Mouse (Mus musculus): ENCODE data around the gene Celf1. TPM values are rescaled to one million over a fixed set of nuclear protein-coding genes. Genes with fewer than 3 reads are reported as not detected.

Celf1 gene
- polyA plus RNA-seq, 1 experiment, result 10.4 TPM

DNA sequence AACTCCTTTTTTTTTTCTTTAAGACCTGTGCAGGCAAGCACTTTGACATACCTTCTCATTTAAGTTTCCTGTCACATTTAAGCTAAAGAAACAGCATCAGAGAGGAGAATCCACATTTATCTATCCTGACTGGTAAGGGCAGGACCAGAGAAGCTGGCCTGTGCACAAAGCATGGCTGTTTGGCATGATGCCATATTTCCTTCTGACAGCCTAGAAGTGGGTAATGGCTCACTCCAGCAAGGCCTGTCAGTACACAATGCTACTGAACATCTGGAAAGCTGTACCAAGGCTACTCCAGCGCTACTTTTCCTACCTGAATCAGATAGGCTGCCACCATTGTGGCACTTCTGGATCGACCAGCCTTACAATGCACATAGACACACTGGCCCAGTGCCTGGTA, 26.5 kb upstream of the Celf1 start:
- Histone ChIP-seq H3K36me3 (replicated peaks; ENCODE audit: low read length) (peaks cover 64% of the 10 kb centered on the region), H3K4me1 (peaks cover 52% of the 10 kb centered on the region), H3K4me3 (replicated peaks) (no peak overlapping the region), H3K27me3 (replicated peaks) (no peaks in the 10 kb centered on the region), H3K9me3 (no peaks in the 10 kb centered on the region)
- no peak for TF ChIP-seq GATA1 (IDR thresholded peaks at IDR 0.05; ENCODE audit: borderline replicate concordance, low read length)

DNA sequence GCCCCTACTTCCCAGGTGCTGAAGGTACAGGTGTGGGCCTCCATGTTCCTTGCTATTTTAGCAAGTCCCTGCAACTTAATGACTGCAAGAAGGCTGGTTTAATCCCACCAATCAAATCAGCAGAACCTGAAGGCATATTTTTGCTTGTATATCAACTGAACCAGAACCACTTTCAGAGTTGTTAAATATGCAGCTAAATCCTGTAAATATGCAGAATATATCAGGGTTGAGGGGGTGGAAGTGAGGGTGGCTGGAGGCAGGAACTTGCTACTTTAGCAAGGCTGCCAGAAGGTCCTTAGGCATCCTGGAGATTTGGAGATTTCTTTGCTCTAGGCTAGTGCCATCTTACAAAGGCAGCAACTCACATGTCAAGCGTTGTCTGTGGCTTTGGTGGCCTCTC, 24.7 kb upstream of the Celf1 start:
- Histone ChIP-seq H3K4me1 (peaks cover 40% of the 10 kb centered on the region), H3K27me3 (replicated peaks) (no peaks in the 10 kb centered on the region), H3K9me3 (no peaks in the 10 kb centered on the region), H3K4me3 (replicated peaks) (no peak overlapping the region), H3K36me3 (replicated peaks; ENCODE audit: low read length) (peaks cover 46% of the 10 kb centered on the region)
- TF ChIP-seq GATA1 (IDR thresholded peaks at IDR 0.05; ENCODE audit: borderline replicate concordance, low read length), result no peak
- TF ChIP-seq FLI1 (IDR thresholded peaks at IDR 0.05; ENCODE audit: low read length), result no peak

DNA sequence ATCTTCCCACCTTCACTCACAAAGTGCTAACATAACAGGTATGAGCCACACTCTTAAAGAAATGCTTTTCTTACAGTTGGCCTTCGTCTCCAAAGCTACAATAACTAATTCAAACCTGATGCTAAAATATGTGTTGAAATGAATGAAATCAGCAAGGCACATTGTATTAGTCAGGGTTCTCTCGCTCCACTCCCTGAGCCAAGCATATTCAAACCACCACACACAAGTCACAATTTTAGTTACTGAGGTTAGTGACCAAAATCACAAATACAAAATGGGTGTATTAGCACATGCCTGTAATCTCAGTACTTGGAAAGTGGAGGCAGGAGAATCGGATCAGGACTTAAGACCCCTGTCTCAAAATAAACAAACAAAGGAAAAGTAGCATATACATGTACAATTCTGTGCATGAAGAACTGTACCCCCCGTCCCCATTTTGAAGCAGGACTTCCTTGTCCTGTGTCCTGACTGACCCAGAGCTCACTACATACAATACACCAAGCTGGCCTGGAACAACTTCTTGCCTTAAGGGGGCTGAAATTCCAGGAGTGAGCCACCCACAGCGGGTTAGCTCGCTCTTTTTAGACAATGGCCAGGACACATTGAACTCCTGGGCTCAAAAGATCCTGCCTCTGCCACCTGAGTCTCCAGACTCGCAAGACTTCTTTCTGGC, 23.5 kb upstream of the Celf1 start:
- Histone ChIP-seq H3K27me3 (replicated peaks) (no peaks in the 10 kb centered on the region), H3K4me1 (peaks cover 39% of the 10 kb centered on the region), H3K4me3 (replicated peaks) (peak overlapping the region; percentile 96), H3K36me3 (replicated peaks; ENCODE audit: low read length) (peaks cover 34% of the 10 kb centered on the region), H3K9me3 (no peaks in the 10 kb centered on the region)
- TF ChIP-seq GATA1 (IDR thresholded peaks at IDR 0.05; ENCODE audit: borderline replicate concordance, low read length) (no peak), FLI1 (IDR thresholded peaks at IDR 0.05; ENCODE audit: low read length) (no peak)

DNA sequence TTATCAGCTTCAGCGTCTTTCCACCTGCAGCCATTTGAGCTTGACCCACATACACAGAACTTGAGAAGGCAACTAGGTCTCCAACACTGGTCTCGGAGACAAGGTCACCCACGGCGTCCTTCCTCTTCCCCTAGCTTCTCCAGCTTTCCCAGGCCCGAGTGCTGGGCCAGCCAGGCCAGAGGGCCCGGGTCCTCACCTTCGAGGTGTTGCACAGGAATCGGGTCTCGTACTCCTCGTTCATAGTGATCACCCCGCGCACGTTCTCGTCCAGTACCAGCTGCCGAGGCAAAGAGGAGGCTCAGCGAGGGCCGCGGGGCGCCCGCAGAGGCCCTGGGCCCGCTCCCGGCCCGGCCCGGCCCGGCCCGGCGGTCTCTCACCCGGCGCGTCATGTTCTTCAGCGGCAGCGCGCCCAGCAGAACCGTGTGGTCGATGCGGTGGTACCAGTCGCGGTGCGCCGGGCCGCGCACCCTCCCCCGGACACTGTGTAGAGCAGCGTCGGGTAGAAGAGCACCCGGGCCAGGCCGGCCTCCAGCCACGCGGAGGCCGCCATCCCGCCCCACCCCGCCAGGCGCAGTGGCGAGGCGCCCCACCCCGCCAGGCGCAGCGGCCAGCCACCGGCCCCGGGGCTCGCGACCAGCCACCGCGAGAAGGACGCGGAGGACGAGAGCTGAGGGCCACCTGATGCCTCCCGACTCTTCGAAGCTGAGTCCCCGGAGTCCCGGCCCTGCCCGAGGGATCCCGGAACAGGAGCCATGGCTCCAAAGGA, 22.8 kb upstream of the Celf1 start:
- TF ChIP-seq GATA1 (IDR thresholded peaks at IDR 0.05; ENCODE audit: borderline replicate concordance, low read length) (no peak), FLI1 (IDR thresholded peaks at IDR 0.05; ENCODE audit: low read length) (no peak)
- Histone ChIP-seq H3K36me3 (replicated peaks; ENCODE audit: low read length) (peaks cover 28% of the 10 kb centered on the region), H3K4me1 (peaks cover 42% of the 10 kb centered on the region), H3K4me3 (replicated peaks) (peak overlapping the region; percentile 96), H3K27me3 (replicated peaks) (peaks cover 2% of the 10 kb centered on the region), H3K9me3 (no peaks in the 10 kb centered on the region)

DNA sequence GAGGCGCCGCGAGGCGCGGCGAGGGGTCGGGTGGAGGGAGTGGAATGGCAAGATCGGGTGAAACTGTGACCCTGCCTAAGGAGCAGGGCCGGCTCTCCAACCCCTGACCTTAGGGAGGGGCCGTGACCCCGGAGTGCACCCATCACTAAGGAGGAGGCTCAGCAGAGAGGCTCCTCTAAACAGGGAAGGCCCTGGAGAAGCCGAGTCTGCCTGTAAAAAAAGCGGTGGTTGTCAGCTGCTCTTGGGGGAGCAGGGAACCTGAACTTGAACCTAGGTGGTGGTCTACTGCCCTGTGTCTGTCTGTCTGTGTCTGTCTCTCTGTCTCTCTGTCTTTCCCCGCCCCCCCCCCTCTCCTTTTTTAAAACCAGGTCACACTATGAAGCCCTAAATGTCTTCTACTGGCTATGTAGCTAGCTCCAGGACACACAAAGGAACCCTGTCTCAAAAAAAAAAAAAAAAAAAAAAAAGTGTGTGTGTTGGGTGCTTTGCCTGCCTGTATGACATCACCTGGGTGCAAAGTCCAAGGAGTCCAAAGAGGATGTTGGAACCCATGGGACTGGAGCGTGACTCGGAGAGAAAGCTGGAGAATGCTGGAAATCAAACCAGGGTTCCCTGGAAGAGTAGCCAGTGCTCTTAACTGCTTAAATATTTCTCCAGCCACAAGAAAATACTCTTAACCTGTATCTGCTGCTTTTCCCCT, 22.0 kb upstream of the Celf1 start:
- Histone ChIP-seq H3K27me3 (replicated peaks) (peaks cover 2% of the 10 kb centered on the region), H3K4me1 (peaks cover 43% of the 10 kb centered on the region), H3K9me3 (no peaks in the 10 kb centered on the region), H3K36me3 (replicated peaks; ENCODE audit: low read length) (peaks cover 21% of the 10 kb centered on the region), H3K4me3 (replicated peaks) (peak overlapping the region; percentile 96)
- TF ChIP-seq FLI1 (IDR thresholded peaks at IDR 0.05; ENCODE audit: low read length) (no peak), GATA1 (IDR thresholded peaks at IDR 0.05; ENCODE audit: borderline replicate concordance, low read length) (no peak)

DNA sequence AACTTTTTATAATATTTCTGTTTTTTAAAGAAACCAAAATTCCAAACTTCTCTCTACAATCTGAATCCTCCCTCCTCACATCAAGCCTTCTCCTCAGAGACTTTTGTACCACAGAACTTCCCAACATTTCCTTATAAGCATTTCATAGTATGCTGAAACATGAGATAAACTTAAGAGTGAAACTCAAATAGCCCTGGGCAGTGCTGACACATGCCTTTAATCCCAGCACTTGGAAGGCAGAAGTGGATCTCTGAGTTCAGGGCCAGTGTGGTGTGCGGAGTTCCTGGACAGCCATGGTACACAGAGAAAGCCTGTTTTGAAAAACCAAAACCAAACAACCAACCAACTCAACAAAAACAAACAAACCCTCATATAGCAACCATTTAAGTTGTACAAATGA, 19.0 kb upstream of the Celf1 start:
- H3K9me3 ChIP-seq, result no peaks in the 10 kb centered on the region
- peaks cover 10% of the 10 kb centered on the region for H3K27me3 ChIP-seq (replicated peaks)
- no peak overlapping the region for H3K4me3 ChIP-seq (replicated peaks)
- TF ChIP-seq FLI1 (IDR thresholded peaks at IDR 0.05; ENCODE audit: low read length) (no peak), GATA1 (IDR thresholded peaks at IDR 0.05; ENCODE audit: borderline replicate concordance, low read length) (no peak)
- H3K36me3 ChIP-seq (replicated peaks; ENCODE audit: low read length), result no peaks in the 10 kb centered on the region
- peaks cover 28% of the 10 kb centered on the region for H3K4me1 ChIP-seq

DNA sequence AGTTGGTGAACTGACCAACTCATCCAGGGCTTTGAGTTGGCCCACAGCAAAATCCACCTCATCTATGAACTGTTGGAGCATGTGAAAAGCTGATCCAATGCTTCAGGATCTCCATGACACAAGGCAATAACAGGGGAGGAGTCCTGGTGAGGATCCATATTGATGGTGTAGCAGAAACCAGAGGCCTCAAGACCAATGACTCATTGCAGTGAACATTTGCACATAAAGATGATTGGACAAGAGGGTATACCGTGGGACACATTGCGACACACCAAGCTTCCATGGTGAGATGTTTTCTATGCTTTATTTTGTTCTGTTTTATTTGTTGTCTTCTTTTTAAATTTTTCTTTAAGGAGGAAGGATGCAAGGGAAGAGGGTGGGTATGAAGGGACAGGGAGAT, 17.5 kb upstream of the Celf1 start:
- Histone ChIP-seq H3K36me3 (replicated peaks; ENCODE audit: low read length) (no peaks in the 10 kb centered on the region), H3K4me3 (replicated peaks) (no peak overlapping the region), H3K27me3 (replicated peaks) (peaks cover 10% of the 10 kb centered on the region), H3K4me1 (peaks cover 18% of the 10 kb centered on the region), H3K9me3 (no peaks in the 10 kb centered on the region)
- TF ChIP-seq FLI1 (IDR thresholded peaks at IDR 0.05; ENCODE audit: low read length), result no peak
- TF ChIP-seq GATA1 (IDR thresholded peaks at IDR 0.05; ENCODE audit: borderline replicate concordance, low read length), result no peak

DNA sequence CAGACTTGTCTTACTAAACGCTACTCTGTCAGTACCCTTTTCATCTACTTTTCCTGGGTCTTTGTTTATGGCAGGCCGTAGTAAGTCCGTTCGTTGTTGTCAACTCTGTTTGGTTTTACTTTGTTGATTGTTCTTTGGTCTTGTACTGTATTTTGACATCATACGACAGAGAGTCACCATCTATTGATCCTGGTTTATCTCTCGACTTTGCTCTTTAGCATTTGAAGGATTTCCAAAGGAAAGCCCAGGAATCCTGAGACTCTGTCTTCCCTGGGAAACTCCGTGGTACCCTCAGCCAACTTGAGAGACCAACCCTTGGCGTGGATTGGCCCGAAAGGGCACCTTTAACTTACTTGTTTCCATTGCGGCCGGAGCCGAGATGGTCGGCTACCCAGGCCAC, 11.6 kb upstream of the Celf1 start:
- Histone ChIP-seq H3K36me3 (replicated peaks; ENCODE audit: low read length) (no peaks in the 10 kb centered on the region), H3K4me1 (no peaks in the 10 kb centered on the region), H3K27me3 (replicated peaks) (peaks cover 35% of the 10 kb centered on the region), H3K9me3 (no peaks in the 10 kb centered on the region), H3K4me3 (replicated peaks) (no peak overlapping the region)
- TF ChIP-seq FLI1 (IDR thresholded peaks at IDR 0.05; ENCODE audit: low read length), result no peak
- TF ChIP-seq GATA1 (IDR thresholded peaks at IDR 0.05; ENCODE audit: borderline replicate concordance, low read length), result no peak

DNA sequence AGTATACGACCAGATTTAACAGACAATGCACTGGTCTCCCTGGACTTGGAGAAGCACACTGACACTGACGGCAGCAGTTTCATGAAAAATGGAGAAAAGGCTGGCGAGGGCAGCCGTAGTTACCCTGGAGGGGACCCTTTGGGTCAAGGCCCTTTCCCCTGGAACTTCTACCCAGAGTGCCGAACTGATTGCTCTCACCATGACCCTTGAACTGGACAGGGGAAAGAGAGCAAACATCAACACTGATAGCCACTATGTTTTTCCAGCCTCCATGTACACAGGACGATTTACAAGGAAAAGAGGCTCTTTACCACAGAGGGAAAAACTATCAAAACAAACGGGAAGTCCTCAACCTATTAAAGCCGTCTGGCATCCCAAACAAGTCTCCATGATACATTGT, 8.4 kb upstream of the Celf1 start:
- H3K9me3 ChIP-seq, result no peaks in the 10 kb centered on the region
- no peak overlapping the region for H3K4me3 ChIP-seq (replicated peaks)
- H3K36me3 ChIP-seq (replicated peaks; ENCODE audit: low read length), result no peaks in the 10 kb centered on the region
- peaks cover 30% of the 10 kb centered on the region for H3K27me3 ChIP-seq (replicated peaks)
- no peak for TF ChIP-seq GATA1 (IDR thresholded peaks at IDR 0.05; ENCODE audit: borderline replicate concordance, low read length)
- no peak for TF ChIP-seq FLI1 (IDR thresholded peaks at IDR 0.05; ENCODE audit: low read length)
- no peaks in the 10 kb centered on the region for H3K4me1 ChIP-seq

DNA sequence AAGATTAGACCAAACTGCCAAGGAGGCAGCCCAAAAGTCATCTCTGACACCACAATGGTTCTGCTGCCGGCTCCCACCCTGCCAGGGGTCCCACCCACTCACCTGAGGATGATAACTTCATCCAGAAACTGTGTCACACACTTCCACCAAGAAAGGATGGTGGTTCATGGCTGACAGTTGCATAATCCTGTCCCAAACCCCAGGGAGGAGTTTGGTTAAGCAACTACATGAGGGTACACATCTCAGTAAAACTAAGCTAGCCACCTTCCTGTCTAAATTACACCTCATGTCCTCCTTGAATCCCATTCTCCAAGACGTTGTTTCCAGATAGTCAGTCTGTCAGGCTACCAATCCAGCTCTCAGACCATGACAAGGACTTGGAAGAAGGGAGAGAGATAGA, 7.9 kb upstream of the Celf1 start:
- Histone ChIP-seq H3K27me3 (replicated peaks) (peaks cover 30% of the 10 kb centered on the region), H3K9me3 (no peaks in the 10 kb centered on the region), H3K4me3 (replicated peaks) (no peak overlapping the region), H3K36me3 (replicated peaks; ENCODE audit: low read length) (no peaks in the 10 kb centered on the region), H3K4me1 (no peaks in the 10 kb centered on the region)
- TF ChIP-seq GATA1 (IDR thresholded peaks at IDR 0.05; ENCODE audit: borderline replicate concordance, low read length), result no peak

All from megakaryocyte, embryonic 14.5 days (primary cell).